Mouse (Mus musculus) frontal cortex, postnatal 25 days (tissue): ENCODE measurements at regions not wholly inside any gene's neighbourhood (a gene's known extent, or its start where the extent isn't known, plus 50 kb on each side); places are given as distances from the start of the nearest gene placed in this dataset.

Experiments
- DNase-seq, 2 experiments: peaks; one replicate each; pipeline ENCODE4 v3.0.0; 2022; ENCODE audit warnings: low spot score in 2 of 2

DNA sequence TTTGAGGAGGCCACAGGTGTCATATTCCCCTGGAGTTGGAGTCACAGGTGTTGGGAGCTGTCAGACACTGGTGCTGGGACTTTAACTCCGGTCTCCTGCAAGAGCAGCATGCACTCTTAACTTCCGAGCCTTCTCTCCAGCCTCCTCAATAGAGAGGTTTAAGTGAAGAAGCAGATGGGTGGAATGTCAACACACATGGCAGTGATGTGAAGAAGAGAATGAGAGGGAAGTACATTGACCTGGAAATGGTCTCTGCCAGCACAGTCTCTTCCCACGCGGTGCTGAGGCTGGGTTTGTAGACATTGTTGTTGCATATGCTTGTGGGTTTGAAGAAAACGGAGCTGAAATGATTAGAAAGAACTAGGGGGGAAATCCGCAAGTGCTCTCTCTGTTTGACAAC is 112.0 kb upstream of the Fn1 start:
- DNase-seq: no peak

GRCm38 (mm10) chr1:71763530-71763929 is 110.5 kb upstream of the Fn1 start:
- no peak for DNase-seq

DNA sequence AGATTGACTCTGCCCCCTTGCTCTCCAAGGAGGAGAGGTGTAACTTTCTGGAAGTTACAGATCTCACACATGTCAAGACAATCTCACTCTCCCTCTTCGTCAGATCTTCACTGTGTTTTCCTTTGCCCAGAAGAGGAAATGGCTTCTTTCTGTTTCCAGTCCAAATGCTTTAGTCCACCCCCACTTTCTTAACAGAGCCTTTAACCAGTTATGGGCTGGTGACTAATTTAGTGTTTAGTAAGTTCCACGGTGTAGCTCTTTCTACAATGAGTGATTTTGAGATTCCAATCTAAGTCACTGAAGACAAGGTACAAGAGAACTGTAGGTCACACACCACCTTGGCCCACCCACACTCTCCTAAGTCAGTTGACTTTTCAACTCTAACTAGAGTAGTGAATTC is 107.3 kb upstream of the Fn1 start:
- no peak for DNase-seq

- no peak for DNase-seq
Measured at GRCm38 (mm10) chr1:71757236-71757635, 104.2 kb upstream of the Fn1 start.

DNA sequence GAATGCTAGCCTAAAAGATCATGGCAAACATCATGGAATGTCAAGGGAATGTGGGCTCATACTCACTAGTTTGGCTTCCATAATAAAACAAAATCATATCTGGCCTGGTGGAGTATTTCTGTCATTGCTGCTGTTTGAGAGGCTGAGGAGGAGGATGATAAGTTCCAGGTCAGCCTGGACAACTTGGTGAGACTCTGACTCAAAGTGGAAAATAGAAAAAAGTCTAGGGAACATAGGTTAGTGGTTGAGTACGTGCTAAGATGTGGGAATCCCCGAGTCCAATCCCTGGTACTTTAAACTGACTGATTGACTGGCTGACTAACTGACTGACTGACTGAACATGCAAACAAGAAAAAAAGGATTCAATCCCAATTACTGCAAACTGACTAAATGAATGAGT is 103.2 kb upstream of the Fn1 start:
- DNase-seq: no peak

- no peak for DNase-seq
Measured at GRCm38 (mm10) chr1:71755435-71755834, 102.4 kb upstream of the Fn1 start.

DNA sequence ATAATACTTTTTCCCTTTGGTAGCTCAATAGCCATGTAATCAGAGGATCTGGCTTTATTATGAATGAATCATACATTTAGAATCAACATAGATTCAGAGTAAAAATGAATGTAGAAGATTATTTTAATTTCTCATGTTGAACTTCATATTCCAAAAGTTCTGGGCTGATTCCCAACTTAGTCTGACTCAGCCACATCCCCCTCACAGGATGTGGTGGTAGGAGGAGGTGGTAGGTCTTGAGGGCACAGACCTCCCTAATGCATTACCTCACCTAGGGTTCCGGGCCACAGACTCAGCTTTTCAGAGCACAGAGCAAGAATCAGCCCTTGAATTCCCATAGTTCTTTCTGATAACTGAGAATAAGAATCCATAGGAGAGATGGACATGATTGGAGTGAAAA is 99.4 kb upstream of the Fn1 start:
- DNase-seq: no peak

GRCm38 (mm10) chr1:71751601-71752000 is 98.6 kb upstream of the Fn1 start:
- no peak for DNase-seq

GRCm38 (mm10) chr1:71735606-71736005 is 82.6 kb upstream of the Fn1 start:
- no peak for DNase-seq

DNA sequence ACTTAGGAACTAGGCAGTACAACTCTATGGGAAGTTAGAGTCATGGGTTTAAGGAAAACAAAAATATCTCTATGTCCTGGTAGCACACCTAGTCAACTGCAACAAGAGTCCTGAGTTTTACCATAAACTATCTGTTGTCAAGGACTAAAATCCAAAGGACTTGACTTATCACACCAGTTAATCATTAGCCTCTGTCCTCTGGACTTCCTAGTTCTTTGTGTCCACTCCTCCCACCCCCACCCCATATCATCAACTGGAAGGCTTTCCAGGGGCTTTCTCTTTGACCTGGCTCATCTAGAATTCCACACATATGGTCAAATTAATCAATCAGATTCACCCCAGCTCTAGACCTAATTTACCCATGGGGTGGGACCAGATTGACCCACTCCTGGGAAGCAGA is 78.6 kb upstream of the Fn1 start:
- DNase-seq: no peak

DNA sequence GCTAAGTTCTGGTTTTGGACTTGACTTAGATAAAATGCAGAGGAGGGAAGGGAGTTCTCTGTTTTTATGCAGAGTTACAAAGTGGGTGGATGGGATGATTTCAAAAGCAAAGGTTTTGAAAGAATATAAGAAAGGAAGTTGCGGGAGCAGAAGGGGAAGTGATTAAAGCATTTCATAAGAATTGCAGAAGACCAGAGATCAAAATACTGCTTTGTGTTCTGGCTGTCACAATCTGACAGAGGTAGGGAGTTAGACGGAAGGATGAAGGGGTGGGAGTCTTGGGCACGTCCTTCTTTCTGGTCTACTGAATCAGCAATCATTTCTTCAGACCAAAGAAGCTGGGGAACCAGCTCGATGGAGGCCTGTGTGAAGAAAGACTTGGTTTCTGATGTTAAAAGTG is 78.0 kb upstream of the Fn1 start:
- DNase-seq: no peak

- DNase-seq: no peak
Measured at GRCm38 (mm10) chr1:71728852-71729347, 75.9 kb upstream of the Fn1 start.

DNA sequence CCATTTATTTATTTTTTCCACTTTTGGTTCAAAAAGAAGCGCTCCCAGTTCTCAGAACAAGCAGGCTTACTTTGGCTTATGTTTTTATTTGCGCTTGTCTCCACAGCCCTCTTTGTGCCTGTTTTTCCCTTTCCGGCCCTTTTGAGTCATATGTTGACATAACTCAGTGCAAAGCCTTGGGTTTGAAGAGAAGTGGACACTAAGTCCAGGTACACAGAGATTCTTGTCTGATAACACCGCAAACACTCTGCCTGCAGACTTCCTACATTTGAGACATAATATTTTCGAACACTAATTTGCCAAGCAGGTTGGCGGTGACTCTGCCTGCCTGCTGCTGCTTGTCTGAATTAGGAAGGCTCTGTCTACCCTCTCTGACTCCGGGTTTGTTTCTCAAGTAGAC is 70.8 kb upstream of the Fn1 start:
- DNase-seq: no peak

DNA sequence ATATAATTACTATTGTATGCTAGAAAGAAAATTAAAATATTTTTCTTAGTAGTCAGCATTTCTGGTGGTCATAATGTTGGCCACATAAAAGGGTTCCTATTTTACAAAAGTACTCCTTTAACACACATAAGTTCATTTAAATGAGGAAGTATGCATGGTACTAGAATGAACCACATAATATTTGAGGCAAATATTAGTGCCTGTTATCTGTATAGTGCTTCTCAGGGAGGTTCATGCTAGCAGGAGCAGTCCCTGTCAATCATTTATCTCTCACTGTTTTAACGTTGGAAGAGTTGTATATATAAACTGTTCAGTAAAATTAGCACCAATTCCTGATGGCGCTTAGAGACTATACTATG is 70.0 kb upstream of the Fn1 start:
- DNase-seq: no peak

- no peak for DNase-seq
Measured at GRCm38 (mm10) chr1:71722211-71723038, 69.4 kb upstream of the Fn1 start.
